Mouse (Mus musculus) MEL (cell line): ENCODE measurements at regions not wholly inside any gene's neighbourhood (a gene's known extent, or its start where the extent isn't known, plus 50 kb on each side); places are given as distances from the start of the nearest gene placed in this dataset.

Experiments used
- CTCF ChIP-seq, 3 experiments: IDR thresholded peaks in 2 of 3; conservative IDR thresholded peaks in 1 of 3; 2 replicates each; pipeline ENCODE4 v1.5.1; 2011 to 2012; ENCODE audit warnings: low read length in 3 of 3, low read depth in 2 of 3, mild to moderate bottlenecking in 2 of 3, improper control_type of control experiment in 1 of 3, inconsistent platforms in 1 of 3, mixed read lengths in 1 of 3, moderate library complexity in 1 of 3; ENCODE audit not compliant: control insufficient read depth in 1 of 3, insufficient read depth in 1 of 3, poor library complexity in 1 of 3, severe bottlenecking in 1 of 3
- EP300 ChIP-seq, 2 experiments: IDR thresholded peaks; 2 replicates each; pipeline ENCODE4 v1.6.1; 2011; ENCODE audit warnings: improper control_type of control experiment in 2 of 2, low read length in 2 of 2, low read depth in 1 of 2, mild to moderate bottlenecking in 1 of 2
- MAX ChIP-seq: IDR thresholded peaks from 2 replicates; pipeline ENCODE4 v1.6.1; 2011; ENCODE audit warnings: low read length, improper control_type of control experiment
- MXI1 ChIP-seq: IDR thresholded peaks from 2 replicates; pipeline ENCODE4 v1.6.1; 2011; ENCODE audit warnings: mild to moderate bottlenecking, low read depth, low read length, improper control_type of control experiment
- POLR2A ChIP-seq, 2 experiments: IDR thresholded peaks; 2 replicates each; pipeline ENCODE4 v1.6.1; 2011 to 2012; ENCODE audit warnings: low read length in 2 of 2, mild to moderate bottlenecking in 2 of 2, control low read depth in 1 of 2, improper control_type of control experiment in 1 of 2, low read depth in 1 of 2, moderate library complexity in 1 of 2; ENCODE audit not compliant: control insufficient read depth in 1 of 2, insufficient read depth in 1 of 2, poor library complexity in 1 of 2

- TF ChIP-seq CTCF (IDR thresholded peaks at IDR 0.05 in 2 of 3, conservative IDR thresholded peaks at IDR 0.05 in 1 of 3; ENCODE audit: control insufficient read depth in 1 of 3, insufficient read depth in 1 of 3, low read depth in 2 of 3, low read length in 3 of 3, poor library complexity in 1 of 3, severe bottlenecking in 1 of 3) = no peak
- TF ChIP-seq MXI1 = no peak
- no peak for TF ChIP-seq EP300 (IDR thresholded peaks at IDR 0.05; ENCODE audit: low read depth in 1 of 2, low read length in 2 of 2)
- no peak for TF ChIP-seq MAX
- no peak for TF ChIP-seq POLR2A (IDR thresholded peaks at IDR 0.05; ENCODE audit: control insufficient read depth in 1 of 2, insufficient read depth in 1 of 2, low read depth in 1 of 2, low read length in 2 of 2, poor library complexity in 1 of 2)
Observed at GRCm38 (mm10) chr12:25192216-25192615, 95.3 kb upstream of the Id2 start.
